Mouse (Mus musculus) bone marrow macrophage, adult 2 months (primary cell): Measurements from ENCODE around the gene Pcbp2.

Source experiments
- CTCF ChIP-seq: IDR thresholded peaks from 2 replicates; pipeline ENCODE4 v1.5.1; 2012; ENCODE audit warnings: low read depth, mild to moderate bottlenecking, low read length, moderate library complexity
- POLR2A ChIP-seq: IDR thresholded peaks from 2 replicates; pipeline ENCODE4 v1.6.1; 2012; ENCODE audit warnings: mild to moderate bottlenecking, low read depth, low read length, borderline replicate concordance

DNA sequence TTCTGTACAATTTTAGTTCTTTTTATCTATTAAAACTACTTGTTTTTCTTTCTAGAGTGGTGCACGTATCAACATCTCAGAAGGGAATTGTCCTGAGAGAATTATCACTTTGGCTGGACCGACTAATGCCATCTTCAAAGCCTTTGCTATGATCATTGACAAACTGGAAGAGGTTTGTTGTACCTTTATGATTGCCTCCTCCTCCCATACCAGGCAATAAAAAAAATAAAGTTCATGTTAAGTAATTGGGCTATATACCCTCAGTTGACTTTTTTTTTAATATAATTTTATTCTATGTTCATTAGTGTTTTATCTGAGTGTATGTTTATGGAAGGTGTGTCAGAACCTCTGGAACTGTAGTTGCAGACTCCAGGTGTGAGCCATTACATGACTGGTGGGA, 4.2 kb downstream of the Pcbp2 start:
- TF ChIP-seq CTCF (no peak), POLR2A (no peak)
